12 mouse cellular contexts compared by ENCODE assay signal in the genomic region with DNA sequence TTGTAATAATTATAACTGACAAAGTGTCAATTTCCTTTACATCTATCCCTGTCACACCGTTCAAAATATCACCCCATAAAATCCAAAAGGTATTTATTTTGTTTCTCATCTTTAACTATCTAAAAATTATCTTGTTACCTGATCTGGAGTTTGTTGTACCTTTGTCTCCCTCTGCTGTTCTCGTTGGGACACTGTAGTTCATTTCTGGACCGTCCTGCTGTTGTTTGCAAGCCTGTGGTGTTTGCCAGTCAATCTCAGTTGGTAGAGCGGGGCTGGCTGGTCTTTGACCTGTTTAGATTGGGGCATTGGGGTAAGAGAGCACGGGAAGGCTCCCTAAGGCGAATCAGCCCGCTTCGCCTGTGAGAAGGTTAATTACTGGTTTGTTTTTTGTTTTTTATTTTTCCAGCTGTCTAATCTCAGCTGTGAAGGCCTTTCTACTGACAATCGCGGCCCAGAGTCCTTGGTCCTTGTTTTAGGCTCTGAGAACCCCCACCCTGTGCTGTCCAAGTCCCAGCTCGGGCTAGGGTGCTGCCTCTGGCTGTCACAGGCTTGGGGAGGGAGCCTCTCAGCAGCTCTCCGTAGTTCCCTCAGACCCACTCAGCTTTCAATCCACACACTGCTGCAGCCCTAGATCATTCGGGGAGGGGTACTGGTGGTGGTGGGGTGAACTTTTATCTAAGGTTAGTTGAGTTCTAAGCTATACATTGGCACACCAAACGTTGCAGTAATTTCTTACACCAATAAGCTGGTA. TPM values are rescaled to one million over a fixed set of nuclear protein-coding genes. Genes with fewer than 3 reads are reported as not detected.
A peak's percentile ranks its signal among the peaks of the same experiment; 100 is the strongest.
DNase-seq lines count a peak whose midpoint lies in the region; ATAC-seq lines count a peak whose summit lies in the region.
"Had no signal": no experiment of that assay in that cellular context is flagged by ENCODE, and none has a peak within 500 bp of the region (broad histone marks: within the 10 kb centered on the region; RNA-seq: fewer than 3 reads in every experiment).

No protein-coding gene starts in this region.

- H3K9ac ChIP-seq in forebrain, embryonic 11.5 days (ENCODE audit: low read length) = 0 out of 2 replicates have a peak overlapping the region, but pooled peaks have one; percentile 20
- H3K9ac ChIP-seq in forebrain, embryonic 16.5 days (replicated peaks; ENCODE audit: low read depth, low read length) = no peak overlapping the region
- no peak overlapping the region for H3K9ac ChIP-seq in neural tube, embryonic 13.5 days
- H3K9ac ChIP-seq in hindbrain, embryonic 12.5 days = 0 out of 2 replicates have a peak overlapping the region, but pooled peaks have one; percentile 15
- H3K9ac ChIP-seq in stomach, embryonic 14.5 days (replicated peaks; ENCODE audit: low read depth, low read length) = peak overlapping the region; percentile 18; the same call in 1 of the 2 replicates

- no peaks in the 10 kb centered on the region for H3K27me3 ChIP-seq in forebrain, embryonic 11.5 days (ENCODE audit: control insufficient read depth, insufficient read depth, low read length)
- H3K27me3 ChIP-seq in forebrain, embryonic 16.5 days (replicated peaks; ENCODE audit: control insufficient read depth, insufficient read depth, low read length) = no peaks in the 10 kb centered on the region
- H3K27me3 ChIP-seq in neural tube, embryonic 13.5 days = 0 out of 2 replicates have a peak, but pooled peaks cover 7% of the 10 kb centered on the region
- 0 out of 2 replicates have a peak, but pooled peaks cover 7% of the 10 kb centered on the region for H3K27me3 ChIP-seq in hindbrain, embryonic 12.5 days
- H3K27me3 ChIP-seq in stomach, embryonic 14.5 days (ENCODE audit: control insufficient read depth, insufficient read depth, low read length) = no peaks in the 10 kb centered on the region

- WGBS in forebrain, embryonic 11.5 days = 18% methylated on average over 14 of the region's 14 CpGs
- 20% methylated on average over 14 of the region's 14 CpGs for WGBS in forebrain, embryonic 16.5 days
- 25% methylated on average over 14 of the region's 14 CpGs for WGBS in neural tube, embryonic 13.5 days
- WGBS in hindbrain, embryonic 12.5 days = 23% methylated on average over 14 of the region's 14 CpGs
- WGBS in stomach, embryonic 14.5 days = 21% methylated on average over 14 of the region's 14 CpGs

- H3K27ac ChIP-seq in forebrain, embryonic 11.5 days (ENCODE audit: low read depth, low read length) = no peak overlapping the region
- H3K27ac ChIP-seq in forebrain, embryonic 16.5 days (ENCODE audit: low read length) = no peak overlapping the region
- no peak overlapping the region for H3K27ac ChIP-seq in neural tube, embryonic 13.5 days (replicated peaks)
- H3K27ac ChIP-seq in hindbrain, embryonic 12.5 days = no peak overlapping the region
- H3K27ac ChIP-seq in stomach, embryonic 14.5 days (ENCODE audit: low read length) = no peak overlapping the region

- ATAC-seq in forebrain, embryonic 11.5 days (replicated peaks; ENCODE audit: low FRiP score) = no peak
- ATAC-seq in forebrain, embryonic 16.5 days = no peak
- peak; percentile 32; the same call in 1 of the 2 replicates for ATAC-seq in neural tube, embryonic 13.5 days (ENCODE audit: low read depth)
- no peak for ATAC-seq in hindbrain, embryonic 12.5 days (ENCODE audit: low FRiP score)
- no peak for ATAC-seq in stomach, embryonic 14.5 days (ENCODE audit: insufficient number of reproducible peaks, insufficient read depth, low FRiP score, low read depth)

- H3K4me1 ChIP-seq in forebrain, embryonic 11.5 days (replicated peaks; ENCODE audit: control insufficient read depth, insufficient read depth, low read length) = no peaks in the 10 kb centered on the region
- peaks cover 2% of the 10 kb centered on the region; the same call in 1 of the 2 replicates for H3K4me1 ChIP-seq in forebrain, embryonic 16.5 days (replicated peaks; ENCODE audit: control insufficient read depth, insufficient read depth, low read length)
- no peaks in the 10 kb centered on the region for H3K4me1 ChIP-seq in neural tube, embryonic 13.5 days (replicated peaks)
- H3K4me1 ChIP-seq in hindbrain, embryonic 12.5 days = no peaks in the 10 kb centered on the region
- no peaks in the 10 kb centered on the region for H3K4me1 ChIP-seq in stomach, embryonic 14.5 days (ENCODE audit: control insufficient read depth, insufficient read depth, low read length)

- H3K4me3 ChIP-seq in forebrain, embryonic 11.5 days (ENCODE audit: low read depth, low read length) = no peak overlapping the region
- no peak overlapping the region for H3K4me3 ChIP-seq in forebrain, embryonic 16.5 days (replicated peaks; ENCODE audit: low read length)
- H3K4me3 ChIP-seq in neural tube, embryonic 13.5 days = no peak overlapping the region
- no peak overlapping the region for H3K4me3 ChIP-seq in hindbrain, embryonic 12.5 days
- no peak overlapping the region for H3K4me3 ChIP-seq in stomach, embryonic 14.5 days (ENCODE audit: low read depth, low read length)
- H3K4me3 ChIP-seq: myocyte had no signal

- no peaks in the 10 kb centered on the region for H3K36me3 ChIP-seq in forebrain, embryonic 11.5 days (ENCODE audit: control insufficient read depth, insufficient read depth, low read length)
- no peaks in the 10 kb centered on the region for H3K36me3 ChIP-seq in forebrain, embryonic 16.5 days (ENCODE audit: control insufficient read depth, insufficient read depth)
- no peaks in the 10 kb centered on the region for H3K36me3 ChIP-seq in neural tube, embryonic 13.5 days
- no peaks in the 10 kb centered on the region for H3K36me3 ChIP-seq in hindbrain, embryonic 12.5 days
- no peaks in the 10 kb centered on the region for H3K36me3 ChIP-seq in stomach, embryonic 14.5 days (ENCODE audit: control insufficient read depth, insufficient read depth, low read length)
- H3K36me3 ChIP-seq: G1E had no signal

- H3K9me3 ChIP-seq in forebrain, embryonic 11.5 days (ENCODE audit: control insufficient read depth, low read length) = no peaks in the 10 kb centered on the region
- no peaks in the 10 kb centered on the region for H3K9me3 ChIP-seq in forebrain, embryonic 16.5 days (ENCODE audit: control insufficient read depth, low read length)
- no peaks in the 10 kb centered on the region for H3K9me3 ChIP-seq in neural tube, embryonic 13.5 days
- H3K9me3 ChIP-seq in hindbrain, embryonic 12.5 days (replicated peaks) = no peaks in the 10 kb centered on the region
- H3K9me3 ChIP-seq in stomach, embryonic 14.5 days (ENCODE audit: control insufficient read depth, low read depth, low read length) = no peaks in the 10 kb centered on the region
- H3K9me3 ChIP-seq: G1E had no signal

- no peak for DNase-seq in forebrain, embryonic 11.5 days (ENCODE audit: low spot score)
- DNase-seq in neural tube, embryonic 10.5 days (ENCODE audit: extremely low spot score, low spot score) = no peak
- no peak for DNase-seq in urinary bladder, adult 18-20 months (ENCODE audit: low spot score in 2 of 2)
- no peak for DNase-seq in thymus, postnatal 0 days (ENCODE audit: low spot score)
- DNase-seq: cerebellum, adult 18-20 months had no signal

- no peak overlapping the region for H3K4me2 ChIP-seq in forebrain, embryonic 11.5 days (ENCODE audit: low read depth, low read length, severe bottlenecking)
- no peak overlapping the region for H3K4me2 ChIP-seq in forebrain, embryonic 16.5 days (ENCODE audit: low read length)
- no peak overlapping the region for H3K4me2 ChIP-seq in neural tube, embryonic 13.5 days
- H3K4me2 ChIP-seq in hindbrain, embryonic 12.5 days (replicated peaks) = 0 out of 2 replicates have a peak overlapping the region, but pooled peaks have one; percentile 3
- H3K4me2 ChIP-seq in stomach, embryonic 14.5 days (replicated peaks; ENCODE audit: low read depth, low read length) = no peak overlapping the region

RNA-seq across cellular contexts. Expression of a gene that starts 16.3 kb away (rescaled TPM):
- 45.5 and 46.3 TPM in 2 replicates for polyA plus RNA-seq in forebrain, embryonic 11.5 days (2014; fragmentation: Nextera tagmentation; extraction: Ambion mirVana)
- 63.4 and 75.9 TPM in 2 replicates for polyA plus RNA-seq in forebrain, embryonic 16.5 days (2015; fragmentation: Nextera tagmentation; extraction: Ambion mirVana)
- polyA plus RNA-seq in neural tube, embryonic 13.5 days (2015; fragmentation: Nextera tagmentation; extraction: Ambion mirVana) = 74.7 and 78.0 TPM in 2 replicates
- 58.7 and 59.9 TPM in 2 replicates for polyA plus RNA-seq in hindbrain, embryonic 12.5 days (2016; fragmentation: Nextera tagmentation; extraction: Ambion mirVana)
- 155 and 168 TPM in 2 replicates for polyA plus RNA-seq in stomach, embryonic 14.5 days (2014; fragmentation: Nextera tagmentation; extraction: Ambion mirVana)
- 260 TPM in 2 replicates for polyA plus RNA-seq in thymus, postnatal 0 days (2015; fragmentation: Nextera tagmentation; extraction: Ambion mirVana)

RNA-seq across cellular contexts. Expression of a gene that starts 16.5 kb away (rescaled TPM):
- polyA plus RNA-seq in forebrain, embryonic 11.5 days (2014; fragmentation: Nextera tagmentation; extraction: Ambion mirVana) = 0.69 and 0.77 TPM in 2 replicates
- 0.66 and 1.1 TPM in 2 replicates for polyA plus RNA-seq in forebrain, embryonic 16.5 days (2015; fragmentation: Nextera tagmentation; extraction: Ambion mirVana)
- 1.0 and 1.4 TPM in 2 replicates for polyA plus RNA-seq in neural tube, embryonic 13.5 days (2015; fragmentation: Nextera tagmentation; extraction: Ambion mirVana)
- 0.70 and 2.5 TPM in 2 replicates for polyA plus RNA-seq in hindbrain, embryonic 12.5 days (2016; fragmentation: Nextera tagmentation; extraction: Ambion mirVana)
- polyA plus RNA-seq in stomach, embryonic 14.5 days (2014; fragmentation: Nextera tagmentation; extraction: Ambion mirVana) = 0.20 TPM in 1 of 2 replicates, not detected in the other
- 0.13 and 0.18 TPM in 2 replicates for polyA plus RNA-seq in thymus, postnatal 0 days (2015; fragmentation: Nextera tagmentation; extraction: Ambion mirVana)
- polyA plus RNA-seq: G1E had no signal

RNA-seq across cellular contexts. Expression of a gene that starts 35.3 kb away (rescaled TPM):
- polyA plus RNA-seq in forebrain, embryonic 11.5 days (2014; fragmentation: Nextera tagmentation; extraction: Ambion mirVana) = 1.0 TPM in 1 of 2 replicates, not detected in the other
- 1.6 and 1.8 TPM in 2 replicates for polyA plus RNA-seq in forebrain, embryonic 16.5 days (2015; fragmentation: Nextera tagmentation; extraction: Ambion mirVana)
- 1.2 and 1.8 TPM in 2 replicates for polyA plus RNA-seq in neural tube, embryonic 13.5 days (2015; fragmentation: Nextera tagmentation; extraction: Ambion mirVana)
- polyA plus RNA-seq in hindbrain, embryonic 12.5 days (2016; fragmentation: Nextera tagmentation; extraction: Ambion mirVana) = 1.3 and 1.7 TPM in 2 replicates
- 0.69 and 1.9 TPM in 2 replicates for polyA plus RNA-seq in stomach, embryonic 14.5 days (2014; fragmentation: Nextera tagmentation; extraction: Ambion mirVana)
- polyA plus RNA-seq in thymus, postnatal 0 days (2015; fragmentation: Nextera tagmentation; extraction: Ambion mirVana) = 0.42 and 0.46 TPM in 2 replicates
- polyA plus RNA-seq: G1E; gonadal fat pad, adult 2 months had no signal

RNA-seq across cellular contexts. Expression of a gene that starts 52.5 kb away (rescaled TPM):
- 22.0 and 28.4 TPM in 2 replicates for polyA plus RNA-seq in forebrain, embryonic 11.5 days (2014; fragmentation: Nextera tagmentation; extraction: Ambion mirVana)
- polyA plus RNA-seq in forebrain, embryonic 16.5 days (2015; fragmentation: Nextera tagmentation; extraction: Ambion mirVana) = 38.7 and 43.1 TPM in 2 replicates
- 41.0 and 42.8 TPM in 2 replicates for polyA plus RNA-seq in neural tube, embryonic 13.5 days (2015; fragmentation: Nextera tagmentation; extraction: Ambion mirVana)
- polyA plus RNA-seq in hindbrain, embryonic 12.5 days (2016; fragmentation: Nextera tagmentation; extraction: Ambion mirVana) = 40.0 and 42.3 TPM in 2 replicates
- polyA plus RNA-seq in stomach, embryonic 14.5 days (2014; fragmentation: Nextera tagmentation; extraction: Ambion mirVana) = 21.5 and 29.5 TPM in 2 replicates
- 25.8 and 28.8 TPM in 2 replicates for polyA plus RNA-seq in thymus, postnatal 0 days (2015; fragmentation: Nextera tagmentation; extraction: Ambion mirVana)

RNA-seq across cellular contexts. Expression of a gene that starts 54.9 kb away (rescaled TPM):
- polyA plus RNA-seq in forebrain, embryonic 11.5 days (2014; fragmentation: Nextera tagmentation; extraction: Ambion mirVana) = 1.9 and 2.4 TPM in 2 replicates
- polyA plus RNA-seq in forebrain, embryonic 16.5 days (2015; fragmentation: Nextera tagmentation; extraction: Ambion mirVana) = 16.2 and 21.9 TPM in 2 replicates
- polyA plus RNA-seq in neural tube, embryonic 13.5 days (2015; fragmentation: Nextera tagmentation; extraction: Ambion mirVana) = 11.0 and 12.6 TPM in 2 replicates
- polyA plus RNA-seq in hindbrain, embryonic 12.5 days (2016; fragmentation: Nextera tagmentation; extraction: Ambion mirVana) = 4.6 and 5.1 TPM in 2 replicates
- polyA plus RNA-seq in stomach, embryonic 14.5 days (2014; fragmentation: Nextera tagmentation; extraction: Ambion mirVana) = 2.9 and 3.4 TPM in 2 replicates
- polyA plus RNA-seq in thymus, postnatal 0 days (2015; fragmentation: Nextera tagmentation; extraction: Ambion mirVana) = 0.07 and 0.09 TPM in 2 replicates

Comparison
In these comparisons a context has a peak if more than half of its experiments do, and no peak if none do; other contexts are left out.
1. H3K9ac ChIP-seq: peak in forebrain, embryonic 11.5 days (single experiment), hindbrain, embryonic 12.5 days (single experiment) and stomach, embryonic 14.5 days (single experiment); none in forebrain, embryonic 16.5 days (single experiment) and neural tube, embryonic 13.5 days (single experiment).